Comparison of ENCODE assay signal across 19 mouse cellular contexts in the genomic region with DNA sequence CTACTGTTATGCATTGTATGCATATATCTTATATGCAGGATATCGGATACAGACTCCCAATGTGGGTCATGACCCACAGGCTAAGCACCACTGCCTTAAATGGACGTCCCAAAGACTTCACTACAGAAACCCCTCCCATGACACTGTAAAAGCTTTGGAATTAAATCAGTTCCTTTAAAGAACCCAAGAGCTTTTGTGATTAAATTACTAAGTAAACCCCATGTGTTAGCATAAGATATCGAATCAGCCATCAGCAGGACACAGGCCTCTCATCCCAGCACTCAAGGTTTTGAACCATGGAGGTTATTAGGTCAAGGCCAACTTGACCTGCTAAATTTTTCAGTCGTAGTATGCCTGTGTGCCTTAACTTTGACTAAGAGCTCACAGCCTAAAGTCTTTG.
A peak's percentile ranks its signal among the peaks of the same experiment; 100 is the strongest.
DNase-seq lines count a peak whose midpoint lies in the region.
"Had no signal": no experiment of that assay in that cellular context is flagged by ENCODE, and none has a peak within 500 bp of the region (broad histone marks: within the 10 kb centered on the region; RNA-seq: fewer than 3 reads in every experiment).

No protein-coding gene starts in this region.

- DNase-seq in ES-CJ7 (ENCODE audit: low read depth, low spot score), result peak; percentile 62
- peak; percentile 35 for DNase-seq in R1 (ENCODE audit: low read depth, low spot score)
- peak; percentile 60 for DNase-seq in ZHBTc4 (ENCODE audit: low read depth, low spot score)
- no peak for DNase-seq in heart, adult 11 months
- DNase-seq in layer of hippocampus, adult 11-12 months (ENCODE audit: low spot score), result no peak
- DNase-seq in spleen, postnatal 4 days (ENCODE audit: low spot score in 2 of 2), result no peak
- DNase-seq: adrenal gland, adult 2 months; adrenal gland, adult 8-10 months; adrenal gland, postnatal 10 days; adrenal gland, postnatal 14 days; adrenal gland, postnatal 25 days; adrenal gland, postnatal 36 days; B cell, adult 2 months; cerebellum, adult 11 months; cerebellum, adult 11-12 months; cerebellum, adult 18-20 months; cerebellum, adult 2 months; cerebellum, adult 8-10 months; cerebellum, adult 9-10 months had no signal

Comparison
In these comparisons a context has a peak if more than half of its experiments do, and no peak if none do; other contexts are left out.
1. DNase-seq: peak in ES-CJ7 (single experiment), R1 (single experiment) and ZHBTc4 (single experiment); none in heart, adult 11 months (single experiment), layer of hippocampus, adult 11-12 months (single experiment) and spleen, postnatal 4 days (0 of 2).